Mouse (Mus musculus) fat pad, adult 2 months (tissue): ENCODE measurements around the gene Rrm2.

Source experiments
- DNase-seq: peaks from one replicate; pipeline ENCODE4 v3.0.0-alpha.2; 2011; ENCODE audit warnings: low read depth, low spot score; ENCODE audit errors: extremely low read depth

The Rrm2 gene

DNA sequence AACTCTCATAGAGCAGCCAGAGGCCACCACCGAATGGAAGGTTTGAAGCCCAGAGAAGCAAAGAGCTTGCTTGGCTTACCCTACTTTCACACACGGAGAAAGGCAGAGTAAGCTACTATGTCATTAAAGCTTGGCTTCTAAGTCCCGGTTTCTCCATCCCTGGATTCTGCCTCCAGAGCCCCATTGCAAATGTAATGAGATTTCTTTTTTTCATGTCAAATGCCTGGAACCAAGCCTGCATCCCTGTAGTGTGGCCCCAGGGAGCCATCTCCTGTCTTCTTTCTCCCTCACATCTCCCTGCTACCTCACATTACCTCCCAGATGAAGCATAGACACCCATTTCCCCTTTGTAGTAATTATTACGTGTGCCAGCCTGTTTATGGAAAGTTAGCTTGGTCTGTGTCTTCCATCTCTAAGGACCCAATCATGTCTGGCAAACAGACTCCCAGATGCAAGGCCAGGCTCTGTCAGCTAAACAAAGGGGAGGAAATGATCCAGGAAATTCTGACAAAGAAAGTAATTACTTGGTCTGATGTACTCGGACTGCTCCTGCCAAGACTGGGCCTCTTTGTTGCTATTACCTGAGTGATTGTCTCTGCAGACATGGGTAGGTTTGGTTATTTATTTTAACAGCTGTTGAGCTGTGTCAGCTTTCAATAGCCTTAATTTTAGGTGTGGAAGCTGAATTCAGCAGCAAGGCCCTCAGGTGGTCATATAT lies 38.7 kb downstream of the Rrm2 start:
- no peak for DNase-seq

DNA sequence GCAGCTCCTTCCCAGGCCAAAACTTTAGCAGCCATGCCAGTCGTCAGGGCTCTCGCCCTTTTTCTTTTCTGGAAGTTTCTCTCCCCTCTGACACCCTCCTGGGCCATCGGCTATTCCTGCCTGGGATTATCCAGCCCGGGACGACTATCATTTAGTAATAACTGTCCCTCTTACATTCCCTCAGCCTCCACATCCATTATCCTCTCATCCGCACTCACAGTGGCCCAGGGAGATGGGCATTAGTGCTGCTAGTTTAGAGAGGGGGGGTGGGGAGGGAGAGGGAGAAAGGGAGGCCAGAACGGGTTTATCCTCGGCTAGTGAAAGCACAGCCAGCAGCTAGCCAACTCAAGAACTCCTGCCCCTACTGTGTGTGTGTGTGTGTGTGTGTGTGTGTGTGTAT lies 39.3 kb downstream of the Rrm2 start:
- no peak for DNase-seq

DNA sequence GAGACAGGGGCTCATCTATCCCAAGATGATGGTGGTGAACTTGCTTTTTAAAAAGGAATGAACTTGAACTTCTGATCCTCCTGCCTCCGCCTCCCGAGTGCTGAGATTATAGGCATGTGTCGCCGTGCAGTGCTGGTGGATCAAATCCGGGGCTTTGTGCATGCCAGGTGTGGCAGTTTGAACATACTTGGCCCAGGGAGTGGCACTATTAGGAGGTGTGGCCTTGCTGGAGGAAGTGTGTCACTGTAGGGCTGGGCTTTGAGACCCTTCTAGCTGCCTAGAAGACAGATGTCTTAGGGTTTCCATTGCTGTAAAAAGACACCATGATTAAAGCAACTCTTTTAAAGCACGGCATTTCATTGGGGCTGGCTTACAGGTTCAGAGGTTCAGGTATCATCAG lies 42.5 kb downstream of the Rrm2 start:
- no peak for DNase-seq

GRCm38 (mm10) chr12:24753680-24754079 lies 45.6 kb downstream of the Rrm2 start:
- no peak for DNase-seq

- DNase-seq: no peak
These were observed 46.7 kb downstream of the Rrm2 start for GRCm38 (mm10) chr12:24754693-24755092.

DNA sequence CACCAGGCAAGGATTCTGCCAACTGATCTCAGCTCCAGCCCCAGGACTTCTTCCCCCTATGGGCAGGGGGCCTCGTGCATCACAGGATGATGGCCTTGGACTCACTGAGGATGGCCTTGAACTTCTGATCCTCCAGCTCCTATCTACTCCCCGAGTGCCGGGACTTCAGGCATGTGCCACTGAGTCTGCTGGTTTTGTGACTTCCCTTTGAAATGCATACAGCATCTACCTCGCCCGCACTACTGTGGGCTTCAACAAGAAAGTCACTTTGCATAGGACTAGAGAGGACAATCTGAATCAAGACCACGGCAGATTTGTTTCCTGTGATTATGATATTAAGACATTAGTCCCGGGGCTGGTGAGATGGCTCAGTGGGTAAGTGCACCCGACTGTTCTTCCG lies 47.4 kb downstream of the Rrm2 start:
- no peak for DNase-seq

GRCm38 (mm10) chr12:24757387-24757786 lies 49.3 kb downstream of the Rrm2 start:
- DNase-seq: no peak

GRCm38 (mm10) chr12:24758374-24758773 lies 50.3 kb downstream of the Rrm2 start:
- no peak for DNase-seq

- no peak for DNase-seq
These were observed 54.2 kb downstream of the Rrm2 start for GRCm38 (mm10) chr12:24762253-24762652.
